Mouse (Mus musculus) hindbrain, embryonic 11.5 days (tissue): Measurements from ENCODE around the gene Letmd1. TPM values are rescaled to one million over a fixed set of nuclear protein-coding genes. Genes with fewer than 3 reads are reported as not detected.
"Not testable (repeated sequence)": the region's sequence is repeated elsewhere in the genome, so short reads cannot be mapped to it uniquely, and the experiment has no call there.

Experiments used
- ATAC-seq: fragments of 200-750 bp; cut with Nextera tagmentation; 2 replicates; pipeline ENCODE4 v1.8.0; 2017; ENCODE audit warnings: mild to moderate bottlenecking, moderate TSS enrichment, moderate library complexity; ENCODE audit not compliant: low FRiP score
- DNase-seq: peaks from one replicate; pipeline ENCODE4 v3.0.0-alpha.2; 2015; ENCODE audit warnings: low spot score
- H3K27ac ChIP-seq: fragments of 300-500 bp; sonication (generic); 2 replicates; pipeline ENCODE4 v1.5.1; 2014; ENCODE audit warnings: mild to moderate bottlenecking, low read depth, low read length
- H3K27me3 ChIP-seq: fragments of 300-500 bp; sonication (generic); 2 replicates; pipeline ENCODE4 v1.6.1; 2014; ENCODE audit warnings: mild to moderate bottlenecking, low read length, moderate library complexity, mixed read lengths; ENCODE audit not compliant: control insufficient read depth, insufficient read depth
- H3K36me3 ChIP-seq: fragments of 300-500 bp; sonication (generic); 2 replicates; pipeline ENCODE4 v1.6.1; 2014; ENCODE audit warnings: mild to moderate bottlenecking, low read length, moderate library complexity, mixed read lengths; ENCODE audit not compliant: control insufficient read depth, insufficient read depth
- H3K4me1 ChIP-seq: fragments of 300-500 bp; sonication (generic); replicated peaks from 2 replicates; pipeline ENCODE4 v1.6.1; 2014; ENCODE audit warnings: low read length, mixed read lengths; ENCODE audit not compliant: control insufficient read depth, insufficient read depth
- H3K4me2 ChIP-seq: fragments of 300-500 bp; sonication (generic); replicated peaks from 2 replicates; pipeline ENCODE4 v1.6.1; 2014; ENCODE audit warnings: mild to moderate bottlenecking, low read depth, low read length
- H3K4me3 ChIP-seq: fragments of 300-500 bp; sonication (generic); 2 replicates; pipeline ENCODE4 v1.5.1; 2014; ENCODE audit warnings: low read depth, low read length
- H3K9ac ChIP-seq: fragments of 300-500 bp; sonication (generic); 2 replicates; pipeline ENCODE4 v1.6.1; 2014; ENCODE audit warnings: low read depth, low read length
- H3K9me3 ChIP-seq: fragments of 300-500 bp; sonication (generic); 2 replicates; pipeline ENCODE4 v1.6.1; 2016; ENCODE audit warnings: low read length; ENCODE audit not compliant: control insufficient read depth
- WGBS: fragments of 180-500 bp; shearing (Covaris S2); extraction: QIAGEN DNeasy Blood & Tissue Kit; methylation state at CpG from one replicate; pipeline ENCODE4 v1.1.7; 2014; 5-methylcytosine and 5-hydroxymethylcytosine counted together
- polyA plus RNA-seq: library from polyadenylated mRNA; unstranded; fragments of >200 nt; fragmentation: Nextera tagmentation; extraction: Ambion mirVana; gene quantifications from 2 replicates; pipeline ENCODE4 v1.2.1, GENCODE M21; 2014

The Letmd1 gene
- polyA plus RNA-seq = 39.0 and 48.6 TPM in 2 replicates

- Histone ChIP-seq H3K9me3 (no peaks in the 10 kb centered on the region), H3K4me1 (peaks cover 2% of the 10 kb centered on the region; the same call in 1 of the 2 replicates), H3K4me2 (peak within 1 kb of the TSS; percentile 83), H3K36me3 (0 out of 2 replicates have a peak, but pooled peaks cover 2% of the 10 kb centered on the region), H3K4me3 (peak within 1 kb of the TSS; percentile 63), H3K27me3 (no peaks in the 10 kb centered on the region), H3K9ac (peak within 1 kb of the TSS; percentile 88), H3K27ac (peak within 1 kb of the TSS; percentile 75)
- WGBS = 2% methylated on average over 78 of the region's 84 CpGs
- peak; percentile 94 for ATAC-seq
- peak; percentile 90 for DNase-seq
Observed at GRCm38 (mm10) chr15:100468295-100469188, at the start of gene Letmd1. Letmd1 (plus strand) TSS chr15:100469023.

DNA sequence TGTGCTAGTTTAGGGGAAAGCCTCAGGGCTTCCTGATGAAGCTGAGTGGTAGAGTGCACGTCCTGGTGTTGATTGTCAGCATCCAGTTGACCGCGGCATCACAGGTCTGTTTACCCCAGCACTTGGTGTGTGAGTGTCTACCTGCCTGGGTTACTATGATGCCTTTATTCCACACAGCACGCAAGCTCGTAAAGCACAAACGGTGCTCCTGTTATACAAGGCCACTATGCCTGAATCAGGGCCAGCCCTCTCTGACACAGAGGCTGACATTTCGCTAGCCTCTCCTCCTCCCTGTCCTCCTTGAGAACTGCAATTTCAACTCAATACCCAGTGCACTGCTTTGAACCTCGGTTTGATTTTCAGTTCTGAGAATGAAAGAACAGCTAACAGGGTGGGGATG lies 49.5 kb upstream of the Letmd1 start:
- Histone ChIP-seq H3K9ac (no peak overlapping the region), H3K4me2 (no peak overlapping the region), H3K4me1 (peaks cover 3% of the 10 kb centered on the region), H3K36me3 (no peaks in the 10 kb centered on the region), H3K4me3 (no peak overlapping the region), H3K27ac (no peak overlapping the region), H3K9me3 (no peaks in the 10 kb centered on the region), H3K27me3 (peaks cover 4% of the 10 kb centered on the region)
- ATAC-seq (no peak), DNase-seq (no peak)
- WGBS = 83% methylated on average over 8 of the region's 8 CpGs

GRCm38 (mm10) chr15:100419901-100420745 lies 48.7 kb upstream of the Letmd1 start:
- 72% methylated on average over 9 of the region's 9 CpGs for whole genome bisulfite sequencing
- no peak overlapping the region for H3K4me2 ChIP-seq
- H3K4me1 ChIP-seq = peaks cover 4% of the 10 kb centered on the region
- H3K9ac ChIP-seq = no peak overlapping the region
- no peaks in the 10 kb centered on the region for H3K36me3 ChIP-seq
- H3K27me3 ChIP-seq = peaks cover 11% of the 10 kb centered on the region
- DNase-seq (no peak), ATAC-seq (no peak)
- H3K27ac ChIP-seq = no peak overlapping the region
- H3K4me3 ChIP-seq = no peak overlapping the region
- no peaks in the 10 kb centered on the region for H3K9me3 ChIP-seq

GRCm38 (mm10) chr15:100421059-100421757 lies 47.6 kb upstream of the Letmd1 start:
- H3K4me3 ChIP-seq = peak overlapping the region; percentile 98; the same call in 1 of the 2 replicates
- H3K36me3 ChIP-seq = no peaks in the 10 kb centered on the region
- H3K4me2 ChIP-seq = peak overlapping the region; percentile 66
- H3K27me3 ChIP-seq = peaks cover 14% of the 10 kb centered on the region
- H3K27ac ChIP-seq = no peak overlapping the region
- no peaks in the 10 kb centered on the region for H3K9me3 ChIP-seq
- H3K9ac ChIP-seq = no peak overlapping the region; the same call in 1 of the 2 replicates
- WGBS = 44% methylated on average over 8 of the region's 8 CpGs
- no peak for ATAC-seq
- peaks cover 4% of the 10 kb centered on the region for H3K4me1 ChIP-seq
- no peak for DNase-seq

DNA sequence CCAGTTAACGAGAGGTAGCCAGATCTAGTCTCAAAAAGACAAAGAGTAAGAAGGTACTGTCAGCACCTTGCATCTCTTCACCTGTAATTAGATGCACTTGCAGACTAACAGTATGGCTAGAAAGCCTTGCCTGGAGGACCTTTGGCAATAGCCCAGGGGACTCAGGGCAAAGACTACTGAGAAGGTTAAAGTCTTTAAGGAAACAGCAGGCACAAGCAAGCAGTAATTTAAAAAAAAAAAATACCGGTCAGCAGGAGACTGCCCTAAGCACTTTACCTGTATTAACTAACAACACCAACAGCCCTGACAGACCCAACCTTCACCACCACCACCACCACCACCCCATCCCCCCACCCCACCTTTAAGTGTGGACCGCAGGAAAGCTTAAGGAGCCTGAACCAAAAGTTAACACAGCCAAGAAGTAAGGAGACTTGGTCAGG lies 47.0 kb upstream of the Letmd1 start, which contains the start of gene Gm5475:
Gene Gm5475 (plus strand): TSS at position 390 of the 440 bp plus-strand sequence.
- H3K9me3 ChIP-seq, ATAC-seq, H3K27ac ChIP-seq, H3K4me1 ChIP-seq, DNase-seq, H3K36me3 ChIP-seq: not testable (repeated sequence)
- H3K4me2 ChIP-seq = peak within 1 kb of the TSS; percentile 87
- 45% methylated on average over 3 of the region's 3 CpGs for WGBS
- H3K27me3 ChIP-seq = peaks cover 14% of the 10 kb centered on the region
- peak within 1 kb of the TSS; percentile 98 for H3K4me3 ChIP-seq
- H3K9ac ChIP-seq = peak within 1 kb of the TSS; percentile 92

DNA sequence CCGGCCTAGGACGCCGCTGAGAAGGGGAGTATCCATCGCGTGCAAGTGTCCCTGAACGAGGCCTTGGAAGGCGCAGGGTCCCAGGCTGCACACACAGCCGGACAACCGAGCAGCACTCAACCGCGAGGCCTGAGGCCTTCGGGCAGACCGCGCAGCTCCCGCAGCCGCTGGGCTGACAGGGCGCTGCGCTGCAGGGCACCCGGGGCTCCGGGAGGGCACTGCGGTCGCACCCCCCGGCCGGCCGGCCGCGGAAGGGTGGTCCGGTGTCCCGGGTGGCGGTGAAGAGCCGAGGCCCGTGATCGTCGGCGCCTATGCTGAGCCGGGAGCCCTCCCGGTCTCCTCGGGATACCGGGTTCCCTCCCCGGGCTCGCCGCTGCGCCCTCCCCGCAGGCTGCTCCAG lies 46.3 kb upstream of the Letmd1 start:
- peak; percentile 77 for ATAC-seq
- Histone ChIP-seq H3K4me1 (peaks cover 4% of the 10 kb centered on the region), H3K27me3 (peaks cover 14% of the 10 kb centered on the region), H3K36me3 (no peaks in the 10 kb centered on the region), H3K9me3 (no peaks in the 10 kb centered on the region), H3K4me2 (peak overlapping the region; percentile 66), H3K9ac (peak overlapping the region; percentile 92), H3K4me3 (peak overlapping the region; percentile 98), H3K27ac (no peak overlapping the region)
- WGBS = 0% methylated on average over 30 of the region's 44 CpGs
- peak; percentile 62 for DNase-seq

DNA sequence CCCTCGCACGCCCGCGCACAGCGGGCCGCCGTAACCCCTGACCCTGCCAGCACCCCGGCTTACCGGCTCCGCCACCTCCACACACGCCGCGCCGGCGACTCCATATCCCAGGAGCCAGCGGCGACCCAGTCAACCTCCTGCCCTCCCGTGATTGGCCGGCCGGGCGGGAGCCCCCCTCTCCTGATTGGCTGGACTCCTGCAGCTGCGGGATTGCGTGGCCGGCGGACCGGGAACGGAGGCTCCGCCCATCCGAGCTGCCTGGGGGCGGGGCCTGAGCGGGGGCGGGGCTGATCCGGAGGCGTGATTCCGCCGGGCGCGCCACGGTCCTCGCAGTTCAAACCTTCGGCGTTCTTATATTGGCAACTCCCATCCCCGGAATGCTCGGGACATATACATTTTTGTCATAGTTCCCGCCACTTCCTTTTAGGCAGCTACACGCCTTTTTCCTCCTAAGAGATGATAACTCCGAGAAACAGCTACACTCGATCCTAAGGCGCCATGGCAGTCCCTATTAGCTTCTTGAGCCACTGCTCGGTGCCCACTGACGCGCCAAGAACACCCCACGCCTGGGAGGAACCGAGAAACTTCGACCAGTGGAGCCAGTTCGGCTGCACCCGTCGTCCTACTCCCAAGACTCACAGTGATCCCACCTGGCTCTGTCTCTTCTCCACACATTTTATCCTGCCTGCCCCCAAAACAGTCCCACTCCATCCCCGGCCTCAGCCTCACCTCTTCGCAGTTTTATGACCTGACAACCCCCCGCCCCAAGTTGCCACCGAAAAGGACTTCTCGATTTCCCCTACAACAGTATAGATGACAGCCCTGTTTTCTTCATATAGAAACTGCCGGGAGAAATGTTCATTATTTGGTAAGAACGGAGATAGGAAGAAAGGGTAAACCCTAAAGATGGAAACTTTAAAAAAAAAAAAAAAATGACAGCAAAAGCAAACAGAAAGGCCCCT lies 45.6 kb upstream of the Letmd1 start:
- WGBS = 2% methylated on average over 53 of the region's 65 CpGs
- ATAC-seq = peak; percentile 99
- Histone ChIP-seq H3K4me3 (peak overlapping the region; percentile 98), H3K4me1 (peaks cover 4% of the 10 kb centered on the region; the same call in 1 of the 2 replicates), H3K27me3 (peaks cover 14% of the 10 kb centered on the region), H3K9me3 (no peaks in the 10 kb centered on the region), H3K4me2 (peak overlapping the region; percentile 87), H3K9ac (peak overlapping the region; percentile 92), H3K36me3 (no peaks in the 10 kb centered on the region), H3K27ac (no peak overlapping the region)
- DNase-seq = peak; percentile 94
